Mouse (Mus musculus) thymus, adult 2 months (tissue): ENCODE results near the gene Ces3b.

Source experiments
- CTCF ChIP-seq: fragments of 200-500 bp; IDR thresholded peaks from 2 replicates; pipeline ENCODE4 v1.5.1; 2012; ENCODE audit warnings: mild to moderate bottlenecking, control low read depth, low read length, moderate library complexity, borderline replicate concordance; ENCODE audit not compliant: control insufficient read depth, poor library complexity, insufficient read depth; ENCODE audit errors: extremely low read depth
- POLR2A ChIP-seq: fragments of 200-500 bp; IDR thresholded peaks from 2 replicates; pipeline ENCODE4 v1.6.1; 2012; ENCODE audit warnings: mild to moderate bottlenecking, low read length, control low read depth, moderate library complexity; ENCODE audit not compliant: control insufficient read depth, poor library complexity, insufficient read depth; ENCODE audit errors: extremely low read depth

DNA sequence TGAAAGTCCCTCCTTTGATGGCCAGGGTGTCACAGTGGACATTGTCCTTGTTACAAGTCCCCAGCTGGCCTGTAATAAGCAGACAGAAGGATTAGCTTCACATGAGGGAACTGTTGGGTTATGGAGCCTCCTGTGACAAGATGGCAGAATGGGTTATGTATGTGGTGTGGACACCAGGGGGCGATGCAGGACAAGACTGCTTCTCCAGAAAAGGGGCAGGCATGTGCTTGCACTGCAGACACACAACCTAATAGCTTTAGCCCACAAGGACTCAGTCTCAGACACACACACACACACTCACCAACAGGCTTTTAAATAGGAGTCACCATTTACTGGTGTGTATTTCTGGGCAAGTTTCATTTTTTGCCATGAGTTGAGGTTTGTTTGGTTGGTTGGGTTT is 16.8 kb upstream of the Ces3b start:
- TF ChIP-seq CTCF (peak; percentile 29; the same call in 1 of the 2 replicates), POLR2A (no peak)
